9 mouse cellular contexts compared by ENCODE assay signal in the genomic region with DNA sequence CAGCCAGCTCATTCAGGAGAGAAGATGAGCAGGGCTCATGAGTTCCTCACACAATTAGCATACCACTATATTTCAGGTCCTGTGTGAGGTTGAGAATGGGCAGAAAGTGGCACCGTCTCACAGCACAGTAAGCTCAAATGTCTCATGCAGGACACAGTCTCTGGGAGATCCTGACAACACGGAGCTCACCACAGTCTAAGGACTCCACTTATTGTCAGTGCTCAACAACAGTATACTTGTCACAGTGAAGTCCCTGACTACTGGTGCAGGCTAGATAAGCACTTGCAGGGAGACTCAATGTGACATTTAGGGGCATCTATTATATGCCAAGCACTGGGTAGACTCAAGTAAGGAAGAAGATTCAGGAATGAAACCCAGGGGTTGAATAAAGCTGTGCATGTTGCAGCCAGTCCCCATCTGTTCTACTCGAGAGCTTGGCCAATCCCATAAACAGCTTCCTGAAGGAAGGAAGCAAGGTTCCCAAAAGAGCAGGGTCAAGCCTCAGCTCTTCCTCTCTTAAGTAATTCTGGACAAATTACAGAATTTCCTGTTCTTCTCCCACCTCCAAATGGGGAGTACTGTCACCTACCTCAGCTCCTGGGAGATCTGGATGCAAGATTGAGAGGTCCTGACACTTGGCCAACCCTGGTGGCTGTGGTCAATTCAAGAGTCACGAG. TPM values are rescaled to one million over a fixed set of nuclear protein-coding genes. Genes with fewer than 3 reads are reported as not detected.
DNase-seq lines count a peak whose midpoint lies in the region; ATAC-seq lines count a peak whose summit lies in the region.
"Had no signal": no experiment of that assay in that cellular context is flagged by ENCODE, and none has a peak within 500 bp of the region (broad histone marks: within the 10 kb centered on the region; RNA-seq: fewer than 3 reads in every experiment).

No protein-coding gene starts in this region.

- no peak for DNase-seq in heart, postnatal 4 days
- DNase-seq in midbrain, embryonic 11.5 days (ENCODE audit: low spot score, missing footprints) = peak; percentile 59
- no peak for DNase-seq in right cerebral cortex, postnatal 4 days
- no peak for DNase-seq in adrenal gland, postnatal 10 days
- no peak for DNase-seq in cerebellum, postnatal 36 days

- no peak for ATAC-seq in heart, embryonic 13.5 days (ENCODE audit: extremely low read depth, insufficient number of reproducible peaks, low FRiP score, low TSS enrichment)
- no peak for ATAC-seq in hindbrain, embryonic 13.5 days (ENCODE audit: low FRiP score)
- ATAC-seq in midbrain, embryonic 11.5 days (ENCODE audit: low FRiP score) = no peak

- no peak overlapping the region for H3K4me2 ChIP-seq in heart, embryonic 13.5 days
- peak overlapping the region; percentile 90 for H3K4me2 ChIP-seq in hindbrain, embryonic 13.5 days
- peak overlapping the region; percentile 79; the same call in 1 of the 2 replicates for H3K4me2 ChIP-seq in midbrain, embryonic 11.5 days

- 64% methylated on average over 4 of the region's 4 CpGs for WGBS in heart, embryonic 13.5 days
- WGBS in hindbrain, embryonic 13.5 days = 79% methylated on average over 4 of the region's 4 CpGs
- 82% methylated on average over 4 of the region's 4 CpGs for WGBS in midbrain, embryonic 11.5 days

- peaks cover 57% of the 10 kb centered on the region for H3K4me1 ChIP-seq in heart, embryonic 13.5 days
- peaks cover 39% of the 10 kb centered on the region for H3K4me1 ChIP-seq in brown adipose tissue, adult 24 weeks (ENCODE audit: control insufficient read depth, insufficient read depth, insufficient read length, low read length)
- peaks cover 49% of the 10 kb centered on the region for H3K4me1 ChIP-seq in hindbrain, embryonic 13.5 days (replicated peaks)
- H3K4me1 ChIP-seq in midbrain, embryonic 11.5 days (ENCODE audit: control insufficient read depth, insufficient read depth, low read length) = peaks cover 33% of the 10 kb centered on the region

- peak overlapping the region; percentile 12; the same call in 1 of the 2 replicates for H3K9ac ChIP-seq in heart, embryonic 13.5 days
- peak overlapping the region; percentile 86 for H3K9ac ChIP-seq in hindbrain, embryonic 13.5 days
- H3K9ac ChIP-seq in midbrain, embryonic 11.5 days (ENCODE audit: low read length) = no peak overlapping the region
- H3K9ac ChIP-seq: heart, embryonic 12.5 days had no signal

- H3K9me3 ChIP-seq in heart, embryonic 13.5 days = no peaks in the 10 kb centered on the region
- no peaks in the 10 kb centered on the region for H3K9me3 ChIP-seq in hindbrain, embryonic 13.5 days
- H3K9me3 ChIP-seq in midbrain, embryonic 11.5 days (ENCODE audit: control insufficient read depth, low read length) = no peaks in the 10 kb centered on the region
- H3K9me3 ChIP-seq: heart, embryonic 12.5 days had no signal

- H3K36me3 ChIP-seq in heart, embryonic 13.5 days = peaks cover 4% of the 10 kb centered on the region; the same call in 1 of the 2 replicates
- H3K36me3 ChIP-seq in hindbrain, embryonic 13.5 days = no peaks in the 10 kb centered on the region
- H3K36me3 ChIP-seq in midbrain, embryonic 11.5 days (ENCODE audit: control insufficient read depth, insufficient read depth, low read length) = no peaks in the 10 kb centered on the region

- H3K4me3 ChIP-seq in heart, embryonic 13.5 days = no peak overlapping the region
- H3K4me3 ChIP-seq in brown adipose tissue, adult 24 weeks (ENCODE audit: insufficient read depth, low read depth, low read length) = no peak overlapping the region
- H3K4me3 ChIP-seq in hindbrain, embryonic 13.5 days = peak overlapping the region; percentile 57
- no peak overlapping the region; the same call in 1 of the 2 replicates for H3K4me3 ChIP-seq in midbrain, embryonic 11.5 days (ENCODE audit: low read depth, low read length)
- H3K4me3 ChIP-seq: heart, embryonic 12.5 days had no signal

- H3K27me3 ChIP-seq in heart, embryonic 13.5 days (replicated peaks) = no peaks in the 10 kb centered on the region
- H3K27me3 ChIP-seq in hindbrain, embryonic 13.5 days = no peaks in the 10 kb centered on the region
- H3K27me3 ChIP-seq in midbrain, embryonic 11.5 days (ENCODE audit: control insufficient read depth, insufficient read depth, low read length) = no peaks in the 10 kb centered on the region
- H3K27me3 ChIP-seq: heart, embryonic 12.5 days had no signal

- 0 out of 2 replicates have a peak overlapping the region, but pooled peaks have one; percentile 53 for H3K27ac ChIP-seq in heart, embryonic 13.5 days (replicated peaks)
- peak overlapping the region; percentile 56 for H3K27ac ChIP-seq in brown adipose tissue, adult 24 weeks (replicated peaks; ENCODE audit: low read depth, low read length)
- peak overlapping the region; percentile 79 for H3K27ac ChIP-seq in hindbrain, embryonic 13.5 days
- H3K27ac ChIP-seq in midbrain, embryonic 11.5 days (ENCODE audit: low read depth, low read length) = no peak overlapping the region

RNA-seq across cellular contexts. Expression of gene Naif1, which starts 20.9 kb away (rescaled TPM):
- 4.2 and 5.0 TPM in 2 replicates for polyA plus RNA-seq in heart, embryonic 13.5 days (2015; fragmentation: Nextera tagmentation; extraction: Ambion mirVana)
- total RNA-seq in heart, postnatal 4 days (2021) = 1 to 10 TPM; 3.5 to 3.6 TPM
- 1.8 and 2.1 TPM in 2 replicates for polyA plus RNA-seq in brown adipose tissue, adult 24 weeks (2012; ENCODE audit: insufficient read depth, insufficient read length, missing spikeins)
- polyA plus RNA-seq in hindbrain, embryonic 13.5 days (2015; fragmentation: Nextera tagmentation; extraction: Ambion mirVana) = 5.1 and 5.9 TPM in 2 replicates
- polyA plus RNA-seq in midbrain, embryonic 11.5 days (2014; fragmentation: Nextera tagmentation; extraction: Ambion mirVana) = 6.3 and 6.4 TPM in 2 replicates
- total RNA-seq in adrenal gland, postnatal 10 days (2021) = 1 to 10 TPM; 3.6 to 3.7 TPM

RNA-seq across cellular contexts. Expression of gene Slc25a25, which starts 21.9 kb away (rescaled TPM):
- polyA plus RNA-seq in heart, embryonic 13.5 days (2015; fragmentation: Nextera tagmentation; extraction: Ambion mirVana) = 10.7 and 10.9 TPM in 2 replicates
- 10 to 100 TPM; 16.4 to 22.2 TPM for total RNA-seq in heart, postnatal 4 days (2021)
- polyA plus RNA-seq in brown adipose tissue, adult 24 weeks (2012; ENCODE audit: insufficient read depth, insufficient read length, missing spikeins) = 9.2 and 11.0 TPM in 2 replicates
- polyA plus RNA-seq in hindbrain, embryonic 13.5 days (2015; fragmentation: Nextera tagmentation; extraction: Ambion mirVana) = 46.2 and 50.1 TPM in 2 replicates
- polyA plus RNA-seq in midbrain, embryonic 11.5 days (2014; fragmentation: Nextera tagmentation; extraction: Ambion mirVana) = 20.0 and 20.4 TPM in 2 replicates
- total RNA-seq in adrenal gland, postnatal 10 days (2021) = 100 to 1,000 TPM in 1 of 2 experiments, 10 to 100 TPM in 1; 36.5 to 121 TPM

RNA-seq across cellular contexts. Expression of gene Ptges2, which starts 33.7 kb away (rescaled TPM):
- 35.3 and 36.1 TPM in 2 replicates for polyA plus RNA-seq in heart, embryonic 13.5 days (2015; fragmentation: Nextera tagmentation; extraction: Ambion mirVana)
- 10 to 100 TPM; 59.7 to 60.2 TPM for total RNA-seq in heart, postnatal 4 days (2021)
- polyA plus RNA-seq in brown adipose tissue, adult 24 weeks (2012; ENCODE audit: insufficient read depth, insufficient read length, missing spikeins) = 87.7 and 101 TPM in 2 replicates
- 41.2 and 41.3 TPM in 2 replicates for polyA plus RNA-seq in hindbrain, embryonic 13.5 days (2015; fragmentation: Nextera tagmentation; extraction: Ambion mirVana)
- 24.7 and 25.4 TPM in 2 replicates for polyA plus RNA-seq in midbrain, embryonic 11.5 days (2014; fragmentation: Nextera tagmentation; extraction: Ambion mirVana)
- total RNA-seq in adrenal gland, postnatal 10 days (2021) = 10 to 100 TPM; 91.7 to 98.5 TPM

RNA-seq across cellular contexts. Expression of gene Lcn2, which starts 41.3 kb away (rescaled TPM):
- 0.91 and 0.98 TPM in 2 replicates for polyA plus RNA-seq in heart, embryonic 13.5 days (2015; fragmentation: Nextera tagmentation; extraction: Ambion mirVana)
- total RNA-seq in heart, postnatal 4 days (2021) = 1 to 10 TPM; 3.1 to 3.4 TPM
- polyA plus RNA-seq in brown adipose tissue, adult 24 weeks (2012; ENCODE audit: insufficient read depth, insufficient read length, missing spikeins) = 2.7 TPM in 1 of 2 replicates, not detected in the other
- 1.0 TPM in 1 of 2 replicates, not detected in the other for polyA plus RNA-seq in hindbrain, embryonic 13.5 days (2015; fragmentation: Nextera tagmentation; extraction: Ambion mirVana)
- polyA plus RNA-seq in midbrain, embryonic 11.5 days (2014; fragmentation: Nextera tagmentation; extraction: Ambion mirVana) = 0.30 TPM in 1 of 2 replicates, not detected in the other
- 10 to 100 TPM; 12.0 to 21.8 TPM for total RNA-seq in adrenal gland, postnatal 10 days (2021)

RNA-seq across cellular contexts. Expression of gene 1110008P14Rik, which starts 47.6 kb away (rescaled TPM):
- 47.5 and 49.0 TPM in 2 replicates for polyA plus RNA-seq in heart, embryonic 13.5 days (2015; fragmentation: Nextera tagmentation; extraction: Ambion mirVana)
- total RNA-seq in heart, postnatal 4 days (2021) = 10 to 100 TPM; 43.7 to 47.6 TPM
- 296 and 402 TPM in 2 replicates for polyA plus RNA-seq in brown adipose tissue, adult 24 weeks (2012; ENCODE audit: insufficient read depth, insufficient read length, missing spikeins)
- 103 and 108 TPM in 2 replicates for polyA plus RNA-seq in hindbrain, embryonic 13.5 days (2015; fragmentation: Nextera tagmentation; extraction: Ambion mirVana)
- polyA plus RNA-seq in midbrain, embryonic 11.5 days (2014; fragmentation: Nextera tagmentation; extraction: Ambion mirVana) = 46.4 and 49.4 TPM in 2 replicates
- 100 to 1,000 TPM; 143 to 149 TPM for total RNA-seq in adrenal gland, postnatal 10 days (2021)
